Mouse (Mus musculus) v-Abl transformed pro-B cells (cell line): Measurements from ENCODE around the gene Hmgb2.

Source experiments
- in situ Hi-C, 2 experiments: fragments of 400-800 bp; cut with MboI; formaldehyde crosslinking; loops; one replicate each; pipeline ENCODE4 v1.15.1; 2025; ENCODE audit not compliant: unreplicated experiment in 2 of 2

Gene Hmgb2

GRCm38 (mm10) chr8:57507556-57508063 is 4.1 kb upstream of the Hmgb2 start:
- in situ Hi-C loops, result loop anchor here in 1 of 2 experiments (5.0 to 25.0 kb wide), 2 partner anchors 75 to 1445 kb away; no protein-coding TSS in a partner anchor

- in situ Hi-C loops, result loop anchor here in 1 of 2 experiments (5.0 to 25.0 kb wide), 2 partner anchors 76 to 1446 kb away; no protein-coding TSS in a partner anchor
Observed at GRCm38 (mm10) chr8:57508657-57509056, 3.0 kb upstream of the Hmgb2 start.

DNA sequence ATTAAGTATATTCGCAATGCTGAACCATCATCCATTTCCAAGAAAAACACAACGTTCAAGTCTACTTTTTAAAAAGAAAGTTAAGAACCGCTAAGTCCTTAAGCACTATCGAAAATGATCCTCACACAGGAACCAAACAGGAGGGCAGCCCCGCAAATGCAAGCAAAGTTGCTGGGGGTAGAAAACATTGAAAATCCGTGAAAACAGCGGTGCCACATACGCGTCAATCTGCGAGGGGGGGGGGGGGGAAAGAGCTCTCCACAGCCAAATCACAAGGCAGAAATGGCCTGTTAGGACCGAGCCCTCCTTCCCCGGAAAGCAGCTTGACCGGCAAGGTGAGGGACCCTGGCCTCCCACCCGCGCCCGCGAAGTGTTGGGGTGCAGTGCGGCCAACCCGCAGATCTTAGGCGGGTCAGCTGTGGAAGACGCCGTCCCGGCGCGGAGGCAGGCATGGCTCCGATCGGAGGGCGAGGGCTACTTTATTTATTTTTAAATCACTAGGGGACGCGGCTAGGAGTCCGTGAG is 854 bp upstream of the Hmgb2 start:
- in situ Hi-C loops, result loop anchor here in 1 of 2 experiments (25.0 kb wide), 1 partner anchor 1449 kb away; no protein-coding TSS in a partner anchor

GRCm38 (mm10) chr8:57512141-57513056 is 692 bp downstream of the Hmgb2 start:
- in situ Hi-C loops, result loop anchor here in 1 of 2 experiments (25.0 kb wide), 1 partner anchor 1450 kb away; no protein-coding TSS in a partner anchor

GRCm38 (mm10) chr8:57513178-57513661 is 1.5 kb downstream of the Hmgb2 start:
- in situ Hi-C loops, result loop anchor here in 1 of 2 experiments (25.0 kb wide), 1 partner anchor 1451 kb away; no protein-coding TSS in a partner anchor

GRCm38 (mm10) chr8:57516685-57517084 is 5.0 kb downstream of the Hmgb2 start:
- in situ Hi-C loops, result loop anchor here in 1 of 2 experiments (25.0 kb wide), 1 partner anchor 1454 kb away; no protein-coding TSS in a partner anchor

- in situ Hi-C loops, result loop anchor here in 1 of 2 experiments (25.0 kb wide), 1 partner anchor 1455 kb away; no protein-coding TSS in a partner anchor
Observed at GRCm38 (mm10) chr8:57517723-57518122, 6.0 kb downstream of the Hmgb2 start.

DNA sequence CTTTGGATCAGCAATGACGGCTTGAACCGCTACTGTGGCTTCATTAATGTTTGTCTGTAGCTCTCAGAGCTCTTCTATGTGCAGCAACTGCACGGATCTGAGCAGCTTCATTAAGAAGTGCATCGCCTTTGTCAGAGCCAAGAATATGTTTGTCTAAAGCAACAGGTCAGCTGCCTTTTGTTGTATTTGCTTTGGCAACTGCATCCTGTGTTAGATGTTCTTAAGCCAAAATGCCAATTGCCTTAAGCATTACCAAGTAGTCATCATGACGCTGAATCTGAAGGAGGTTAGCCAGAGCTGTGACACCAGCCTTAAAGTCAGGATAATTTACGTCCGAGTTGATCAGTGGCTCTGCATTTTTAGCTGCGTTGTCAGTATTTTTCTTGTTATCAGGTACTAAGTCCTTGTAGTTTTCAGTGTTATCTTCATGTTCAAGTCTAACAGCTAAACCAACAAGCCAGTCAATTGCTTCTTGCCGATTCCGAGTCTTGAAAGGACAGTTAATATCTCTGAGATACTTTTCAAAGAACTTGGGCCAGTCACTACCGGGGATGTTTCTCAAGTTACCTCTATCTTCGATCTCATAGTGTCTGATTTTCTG is 8.6 kb downstream of the Hmgb2 start:
- in situ Hi-C loops, result loop anchor here in 1 of 2 experiments (5.0 to 25.0 kb wide), 2 partner anchors 978 to 1458 kb away; no protein-coding TSS in a partner anchor

GRCm38 (mm10) chr8:57528036-57528435 is 16.3 kb downstream of the Hmgb2 start:
- in situ Hi-C loops, result loop anchor here (25.0 kb wide), 2 partner anchors 1466 to 1991 kb away; no protein-coding TSS in a partner anchor

DNA sequence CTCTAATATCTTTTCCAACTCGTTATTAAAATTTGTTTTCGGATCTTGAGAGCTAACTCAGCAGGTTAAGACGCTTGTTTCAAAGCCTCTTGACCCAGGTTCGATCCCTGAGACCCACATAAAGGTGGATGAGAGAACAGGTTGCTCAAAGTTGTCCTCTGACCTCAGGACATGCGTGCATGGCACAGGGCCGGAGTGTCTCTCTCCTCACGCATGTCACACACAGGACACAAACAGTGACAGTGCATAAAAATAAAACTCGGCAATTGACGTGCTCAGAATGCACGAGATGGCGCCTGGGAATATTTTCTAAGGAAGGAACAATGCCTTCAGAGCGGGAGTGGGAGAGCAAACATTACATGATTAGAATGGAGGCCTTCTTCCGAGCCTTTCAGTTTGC is 18.5 kb downstream of the Hmgb2 start:
- in situ Hi-C loops, result loop anchor here (5.0 to 25.0 kb wide), 5 partner anchors 98 to 1993 kb away; no protein-coding TSS in a partner anchor

DNA sequence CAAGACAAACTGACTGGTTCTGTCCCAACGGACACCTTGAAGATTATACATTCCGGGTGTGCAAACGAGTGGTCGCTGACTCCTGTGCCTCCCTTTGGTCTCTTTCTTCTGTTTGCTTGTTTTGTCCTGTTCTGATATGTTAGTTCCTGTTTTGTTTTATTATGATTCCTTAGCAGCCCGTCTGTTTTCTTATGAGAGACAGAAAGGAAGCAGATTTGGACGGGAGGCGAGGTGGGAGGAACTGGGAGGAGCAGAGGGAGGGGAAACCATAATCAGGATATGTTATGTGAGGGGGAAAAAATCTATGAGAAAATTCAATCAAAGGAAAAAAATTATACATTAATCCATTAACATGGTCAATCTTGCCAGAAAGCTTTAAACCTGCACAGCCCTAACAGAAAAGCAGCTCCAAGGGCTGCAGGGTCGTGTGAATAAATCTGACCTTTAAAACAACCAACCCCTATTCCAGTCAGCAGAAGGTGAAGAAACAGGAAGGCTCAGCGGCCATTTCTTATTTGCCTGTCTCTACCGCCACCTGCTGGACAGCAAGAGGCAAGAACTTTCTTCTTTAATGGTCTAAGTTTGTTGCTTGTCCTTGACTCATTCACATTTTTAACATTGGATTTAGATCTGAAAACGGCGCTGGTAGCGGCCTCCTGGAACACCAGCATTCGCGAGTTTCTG is 19.1 kb downstream of the Hmgb2 start:
- in situ Hi-C loops, result loop anchor here (5.0 to 25.0 kb wide), 5 partner anchors 99 to 1994 kb away; no protein-coding TSS in a partner anchor

GRCm38 (mm10) chr8:57532223-57532622 is 20.5 kb downstream of the Hmgb2 start:
- in situ Hi-C loops, result loop anchor here (5.0 to 25.0 kb wide), 5 partner anchors 100 to 1995 kb away; no protein-coding TSS in a partner anchor

DNA sequence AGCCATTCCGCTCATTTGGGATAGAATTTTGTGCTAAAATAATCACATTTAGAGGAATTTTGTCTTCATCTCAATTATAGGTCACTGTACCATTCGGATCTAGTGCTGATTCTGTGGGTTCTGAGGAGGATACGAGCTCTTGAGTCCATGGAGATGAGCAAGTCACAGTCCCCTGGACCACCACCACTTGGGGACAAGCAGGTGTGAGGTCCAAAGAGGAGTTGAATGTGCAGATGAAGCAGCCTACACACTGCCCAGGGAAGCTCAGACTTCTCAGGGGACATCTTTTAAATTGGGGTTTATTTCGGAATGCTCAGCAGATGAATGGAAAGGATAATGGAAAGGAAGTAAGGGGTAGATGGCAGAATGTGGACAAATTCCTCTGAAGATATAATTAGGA is 21.4 kb downstream of the Hmgb2 start:
- in situ Hi-C loops, result loop anchor here (5.0 to 25.0 kb wide), 5 partner anchors 101 to 1996 kb away; no protein-coding TSS in a partner anchor

DNA sequence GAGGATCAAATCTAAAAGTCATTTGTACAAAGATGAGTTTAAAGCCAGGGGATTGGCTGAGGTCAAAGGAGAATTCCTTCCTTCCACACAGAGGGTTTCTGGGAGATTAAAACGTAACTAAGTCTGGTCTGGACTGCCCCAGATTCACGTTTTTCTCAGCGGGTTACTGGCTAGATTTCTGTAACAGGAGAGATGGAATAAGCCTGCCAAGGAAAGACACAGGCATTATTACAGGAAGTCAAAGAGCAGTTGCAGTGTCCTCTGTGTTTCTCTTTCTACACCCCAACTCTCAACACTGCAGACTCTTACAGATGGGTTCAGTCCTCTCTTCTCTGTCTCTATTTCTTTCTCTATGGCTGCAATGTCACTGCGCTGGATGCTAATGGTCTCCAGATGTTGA is 22.8 kb downstream of the Hmgb2 start:
- in situ Hi-C loops, result loop anchor here (5.0 to 25.0 kb wide), 5 partner anchors 102 to 1997 kb away; no protein-coding TSS in a partner anchor

GRCm38 (mm10) chr8:57536167-57536566 is 24.5 kb downstream of the Hmgb2 start:
- in situ Hi-C loops, result loop anchor here (5.0 to 25.0 kb wide), 5 partner anchors 261 to 1999 kb away; no protein-coding TSS in a partner anchor

DNA sequence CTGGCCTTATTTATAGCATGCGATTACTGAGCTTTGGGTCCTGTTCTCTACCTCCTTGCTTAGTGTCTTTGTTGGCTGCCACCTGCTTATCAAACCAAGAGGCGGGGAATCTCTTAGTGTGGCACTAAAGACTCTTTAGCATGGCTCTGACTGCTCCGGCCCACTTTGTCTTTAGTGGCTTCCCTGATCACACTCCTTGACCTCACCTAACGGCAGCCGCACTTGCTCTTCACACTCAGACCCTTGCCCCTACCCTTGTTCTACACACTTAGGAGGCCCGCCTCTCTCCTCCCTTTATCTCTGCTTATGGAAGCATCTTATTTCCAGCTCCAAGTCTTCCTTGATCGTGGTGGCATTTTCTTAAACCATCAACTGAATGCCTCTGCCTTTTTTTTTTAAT is 26.9 kb downstream of the Hmgb2 start:
- in situ Hi-C loops, result loop anchor here (5.0 to 25.0 kb wide), 5 partner anchors 259 to 2001 kb away; no protein-coding TSS in a partner anchor

DNA sequence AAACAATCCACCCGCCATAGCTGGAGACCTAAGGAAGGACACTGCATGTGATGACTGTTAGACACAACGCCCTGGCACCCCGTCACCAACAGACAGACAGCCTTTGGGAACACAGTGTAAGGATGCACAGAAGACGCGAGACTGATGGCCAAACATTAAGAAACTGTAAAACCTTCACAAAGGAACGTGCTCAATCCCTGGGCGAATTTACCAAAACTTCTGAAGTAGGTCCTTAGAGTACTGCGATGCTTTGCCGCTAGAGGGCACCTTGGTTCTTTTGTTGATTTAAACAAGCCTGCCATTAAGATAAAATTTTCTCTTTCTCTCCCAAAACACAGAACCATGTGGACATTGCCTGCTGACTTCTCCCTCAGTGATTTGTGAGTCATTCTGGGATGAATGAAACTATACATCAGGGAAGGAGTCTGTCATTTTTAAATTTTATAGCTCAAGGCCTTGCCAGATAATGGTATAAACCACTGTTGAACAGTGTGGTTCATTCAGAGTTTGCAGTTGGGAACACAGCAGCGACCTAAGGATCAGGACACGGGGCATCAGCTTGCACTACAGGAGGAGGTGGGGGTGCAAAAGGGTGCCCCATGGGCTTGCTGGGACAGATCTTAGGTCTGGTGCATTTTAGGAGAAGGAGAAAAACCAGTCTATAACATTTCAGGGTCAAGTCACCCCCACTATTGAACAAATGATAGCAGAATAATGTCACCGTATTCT is 28.6 kb downstream of the Hmgb2 start:
- in situ Hi-C loops, result loop anchor here (25.0 kb wide), 2 partner anchors 1478 to 2003 kb away; no protein-coding TSS in a partner anchor

DNA sequence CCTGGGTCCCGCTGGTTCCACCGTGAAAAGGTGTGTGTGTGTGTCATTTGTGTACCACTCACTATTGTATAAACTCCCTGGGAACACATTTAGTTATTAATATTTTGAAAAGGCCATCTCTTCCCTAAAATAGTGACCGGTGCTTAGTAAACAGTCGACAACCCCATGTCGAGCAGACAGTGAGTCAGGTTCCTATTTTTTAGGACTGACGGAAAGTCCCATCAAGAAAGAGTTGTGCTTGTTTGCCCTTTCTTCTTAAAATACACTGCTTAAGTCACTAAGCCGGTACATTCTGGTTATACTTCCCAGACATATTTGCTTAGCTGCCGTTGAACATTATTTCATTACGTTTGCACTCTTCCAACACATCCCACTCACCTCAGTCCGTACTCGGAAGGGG is 29.2 kb downstream of the Hmgb2 start:
- in situ Hi-C loops, result loop anchor here (25.0 kb wide), 2 partner anchors 1479 to 2004 kb away; no protein-coding TSS in a partner anchor
